Mouse (Mus musculus) heart, postnatal 36 days (tissue): Measurements from ENCODE around the gene Xaf1. TPM values are rescaled to one million over a fixed set of nuclear protein-coding genes. Genes with fewer than 3 reads are reported as not detected.
"Not testable (repeated sequence)": the region's sequence is repeated elsewhere in the genome, so short reads cannot be mapped to it uniquely, and the experiment has no call there.

ENCODE experiments used
- DNase-seq, 2 experiments: peaks; one replicate each; pipeline ENCODE4 v3.0.0; 2021 to 2022
- intact Hi-C: fragments of 180-260 bp; cut with DNase I; formaldehyde crosslinking; loops from one replicate; pipeline ENCODE4 v1.15.1; 2025
- total RNA-seq, 2 experiments: library from RNA; stranded (reverse); gene quantifications; 2 replicates each; pipeline ENCODE4 v1.2.3; 2021

The Xaf1 gene
- total RNA-seq, 2 experiments from 2014 or later, result 11.2 to 18.1 TPM

- intact Hi-C loops, result no loop called here
- DNase-seq, result no peak
Measured at GRCm38 (mm10) chr11:72310491-72310890, 9.1 kb downstream of the Xaf1 start.

GRCm38 (mm10) chr11:72311355-72312001, 10.0 kb downstream of the Xaf1 start:
- DNase-seq, result no peak

GRCm38 (mm10) chr11:72314151-72314895, 12.9 kb downstream of the Xaf1 start, which contains the start of gene Fbxo39:
TSS of gene Fbxo39 (plus strand) at chr11:72314444.
- no peak for DNase-seq
- intact Hi-C loops, result no loop called here

More at GRCm38 (mm10) chr11:72311355-72312001, 10.0 kb downstream of the Xaf1 start:
- intact Hi-C loops, result no loop called here

GRCm38 (mm10) chr11:72318026-72318425, 16.6 kb downstream of the Xaf1 start:
- no peak for DNase-seq

GRCm38 (mm10) chr11:72324431-72324830, 23.0 kb downstream of the Xaf1 start:
- intact Hi-C loops, result no loop called here
- no peak for DNase-seq

More at GRCm38 (mm10) chr11:72318026-72318425, 16.6 kb downstream of the Xaf1 start:
- intact Hi-C loops, result no loop called here

GRCm38 (mm10) chr11:72325701-72326100, 24.3 kb downstream of the Xaf1 start:
- intact Hi-C loops, result no loop called here
- no peak for DNase-seq

GRCm38 (mm10) chr11:72332951-72333667, 31.7 kb downstream of the Xaf1 start:
- intact Hi-C loops, result no loop called here
- no peak for DNase-seq

GRCm38 (mm10) chr11:72334653-72335052, 33.2 kb downstream of the Xaf1 start:
- DNase-seq, result no peak
- intact Hi-C loops, result no loop called here

GRCm38 (mm10) chr11:72336726-72337125, 35.3 kb downstream of the Xaf1 start:
- DNase-seq, result no peak
- intact Hi-C loops, result no loop called here

- DNase-seq, result no peak
- intact Hi-C loops, result no loop called here
Measured at GRCm38 (mm10) chr11:72338437-72338871, 37.0 kb downstream of the Xaf1 start.

- intact Hi-C loops, result loop anchor here (5.0 kb wide), 2 partner anchors 117 to 163 kb away; no protein-coding TSS in a partner anchor
- DNase-seq, result no peak
Measured at GRCm38 (mm10) chr11:72339716-72340115, 38.3 kb downstream of the Xaf1 start.

- intact Hi-C loops, result loop anchor here (1.0 to 5.0 kb wide), 4 partner anchors 87 to 220 kb away; no protein-coding TSS in a partner anchor
- peak; percentile 55 to 58 for DNase-seq
Measured at GRCm38 (mm10) chr11:72342549-72343237, 41.3 kb downstream of the Xaf1 start.

- DNase-seq, result not testable (repeated sequence)
- intact Hi-C loops, result loop anchor here (2.0 to 5.0 kb wide), 3 partner anchors 121 to 220 kb away; no protein-coding TSS in a partner anchor
Measured at GRCm38 (mm10) chr11:72343238-72343625, 41.8 kb downstream of the Xaf1 start.

GRCm38 (mm10) chr11:72343904-72344303, 42.5 kb downstream of the Xaf1 start:
- intact Hi-C loops, result loop anchor here (2.0 to 5.0 kb wide), 3 partner anchors 122 to 219 kb away; no protein-coding TSS in a partner anchor
- peak; percentile 22 to 59 for DNase-seq

GRCm38 (mm10) chr11:72344486-72344885, 43.1 kb downstream of the Xaf1 start:
- no peak for DNase-seq
- intact Hi-C loops, result loop anchor here (5.0 kb wide), 2 partner anchors 122 to 158 kb away; no protein-coding TSS in a partner anchor

- intact Hi-C loops, result no loop called here
- no peak for DNase-seq
Measured at GRCm38 (mm10) chr11:72348563-72348962, 47.1 kb downstream of the Xaf1 start.

GRCm38 (mm10) chr11:72349016-72349415, 47.6 kb downstream of the Xaf1 start:
- DNase-seq, result no peak
- intact Hi-C loops, result no loop called here

- intact Hi-C loops, result loop anchor here (10.0 kb wide), 1 partner anchor 385 kb away; no protein-coding TSS in a partner anchor
- DNase-seq, result no peak
Measured at GRCm38 (mm10) chr11:72349652-72350051, 48.2 kb downstream of the Xaf1 start.

GRCm38 (mm10) chr11:72352272-72352671, 50.8 kb downstream of the Xaf1 start:
- DNase-seq, result no peak
- intact Hi-C loops, result loop anchor here (10.0 kb wide), 1 partner anchor 383 kb away; no protein-coding TSS in a partner anchor

GRCm38 (mm10) chr11:72353186-72353585, 51.8 kb downstream of the Xaf1 start:
- intact Hi-C loops, result loop anchor here (10.0 kb wide), 1 partner anchor 382 kb away; no protein-coding TSS in a partner anchor
- DNase-seq, result no peak
